Mouse (Mus musculus): ENCODE results near the gene Hspb1. TPM values are rescaled to one million over a fixed set of nuclear protein-coding genes. Genes with fewer than 3 reads are reported as not detected.

Gene Hspb1
- polyA plus RNA-seq, 1 experiment from 2014 or later: 655 TPM

DNA sequence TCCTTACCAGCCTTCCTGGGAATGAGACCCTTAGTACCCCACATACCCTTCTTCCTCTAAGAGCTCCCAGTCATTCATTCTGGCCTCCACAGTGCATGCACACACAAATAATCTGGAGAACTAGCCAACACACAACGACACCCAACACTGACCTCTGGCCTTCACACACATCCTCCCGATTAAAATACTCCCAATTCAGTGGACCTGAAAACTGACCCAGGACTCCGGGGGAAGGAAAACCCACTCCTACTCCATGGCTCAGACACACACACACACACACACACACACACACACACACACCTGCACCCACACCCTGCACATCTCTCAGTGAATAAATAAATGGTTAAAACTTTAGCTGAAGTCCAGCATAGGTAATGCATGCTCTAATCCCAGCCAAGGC lies 32.2 kb downstream of the Hspb1 start:
- Histone ChIP-seq H3K4me3 (no peak overlapping the region), H3K4me1 (peaks cover 15% of the 10 kb centered on the region), H3K9me3 (no peaks in the 10 kb centered on the region), H3K27me3 (ENCODE audit: insufficient read depth, poor library complexity, severe bottlenecking) (no peaks in the 10 kb centered on the region), H3K36me3 (peaks cover 92% of the 10 kb centered on the region), H3K27ac (no peak overlapping the region)
- 93% methylated on average over 3 of the region's 3 CpGs for WGBS
- DNase-seq (ENCODE audit: low spot score): no peak

DNA sequence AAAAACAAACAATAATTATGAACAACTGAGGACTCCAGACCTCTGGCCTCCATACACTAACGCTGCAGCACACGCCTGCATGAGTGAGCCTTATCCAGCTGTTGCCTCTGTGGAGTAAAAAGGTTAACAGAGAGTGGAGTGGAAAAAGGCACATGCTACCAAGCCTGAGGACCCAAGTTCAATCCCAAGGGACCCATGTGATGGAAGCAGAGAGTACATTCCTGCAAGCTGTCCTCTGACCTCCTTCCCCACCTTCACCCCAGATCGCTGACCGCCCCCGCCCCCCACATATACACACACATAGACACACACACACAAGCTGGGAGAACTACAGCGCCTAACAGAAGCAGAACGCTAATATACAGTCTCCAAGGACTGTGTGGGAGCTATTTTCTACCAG lies 36.2 kb downstream of the Hspb1 start:
- no peaks in the 10 kb centered on the region for H3K27me3 ChIP-seq (ENCODE audit: insufficient read depth, poor library complexity, severe bottlenecking)
- no peak for DNase-seq (ENCODE audit: low spot score)
- H3K4me3 ChIP-seq: no peak overlapping the region
- WGBS: 95% methylated on average over 7 of the region's 7 CpGs
- H3K27ac ChIP-seq: no peak overlapping the region
- H3K36me3 ChIP-seq: peaks cover 95% of the 10 kb centered on the region
- no peaks in the 10 kb centered on the region for H3K9me3 ChIP-seq
- no peaks in the 10 kb centered on the region for H3K4me1 ChIP-seq

DNA sequence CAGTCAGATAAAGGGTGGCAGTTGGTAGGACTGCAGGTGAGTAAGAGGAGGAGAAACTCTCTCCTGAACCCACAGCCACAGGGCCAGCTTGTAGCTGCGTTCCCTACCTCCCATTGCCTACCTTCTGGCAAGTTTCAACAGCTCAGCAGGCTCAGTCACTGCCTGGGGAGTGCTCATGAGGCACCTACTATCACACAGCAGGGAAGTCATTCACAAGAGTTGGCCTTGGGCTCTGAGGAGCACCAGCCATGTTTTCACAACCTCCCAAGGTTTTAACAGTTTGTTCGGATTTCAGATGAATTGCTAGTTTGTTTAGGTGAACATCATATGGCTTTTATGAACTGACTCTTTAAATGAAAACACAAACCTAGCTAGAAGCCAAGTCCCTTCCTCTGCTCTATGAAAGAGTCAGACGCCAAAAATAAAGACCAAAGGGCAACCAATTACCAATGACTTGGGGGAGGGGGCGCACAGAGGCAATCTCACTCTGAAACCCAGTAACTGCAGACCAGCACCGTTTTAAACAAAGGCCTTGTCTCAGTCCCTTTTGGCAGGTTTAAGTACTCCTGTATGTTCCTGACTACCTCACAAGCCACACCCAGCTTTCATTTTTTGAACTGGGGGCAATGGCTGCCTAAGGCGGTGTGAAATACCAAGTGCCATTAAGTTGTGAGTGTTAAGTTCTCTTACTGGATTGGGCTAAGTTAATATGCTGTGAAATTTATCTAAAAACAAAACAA lies 42.1 kb downstream of the Hspb1 start:
- Histone ChIP-seq H3K4me3 (no peak overlapping the region), H3K9me3 (no peaks in the 10 kb centered on the region), H3K4me1 (peaks cover 16% of the 10 kb centered on the region; the same call in 1 of the 2 replicates), H3K27ac (no peak overlapping the region), H3K36me3 (peaks cover 73% of the 10 kb centered on the region), H3K27me3 (ENCODE audit: insufficient read depth, poor library complexity, severe bottlenecking) (no peaks in the 10 kb centered on the region)
- 73% methylated on average over 6 of the region's 6 CpGs for WGBS
- DNase-seq (ENCODE audit: low spot score): no peak

- 89% methylated on average over 9 of the region's 9 CpGs for WGBS
- no peaks in the 10 kb centered on the region for H3K9me3 ChIP-seq
- H3K4me1 ChIP-seq: peaks cover 21% of the 10 kb centered on the region
- H3K27ac ChIP-seq: no peak overlapping the region
- no peak overlapping the region; the same call in 1 of the 2 replicates for H3K4me3 ChIP-seq
- no peaks in the 10 kb centered on the region for H3K27me3 ChIP-seq (ENCODE audit: insufficient read depth, poor library complexity, severe bottlenecking)
- no peak for DNase-seq (ENCODE audit: low spot score)
- peaks cover 56% of the 10 kb centered on the region for H3K36me3 ChIP-seq
Observed at GRCm38 (mm10) chr5:135931526-135931925, 43.8 kb downstream of the Hspb1 start.

DNA sequence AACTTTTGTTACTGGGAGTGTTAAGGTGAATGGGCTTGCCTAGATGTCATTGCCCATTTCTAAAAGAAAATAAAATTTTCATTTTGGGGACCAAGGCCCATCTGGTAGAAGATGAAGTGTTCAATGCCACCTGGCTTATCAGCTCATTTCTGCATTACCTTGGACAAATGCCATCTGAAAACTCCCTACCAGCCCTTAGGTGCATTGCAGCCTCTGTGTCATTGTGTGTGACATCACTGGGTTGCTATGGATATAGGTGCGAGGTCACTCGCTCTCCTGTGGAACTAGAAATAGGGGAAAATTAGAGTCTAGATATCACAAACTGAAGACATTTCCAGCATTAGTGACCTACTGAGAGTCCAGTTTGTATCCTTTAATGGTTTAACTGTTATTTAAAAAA lies 44.6 kb downstream of the Hspb1 start:
- H3K4me1 ChIP-seq: peaks cover 21% of the 10 kb centered on the region
- H3K27ac ChIP-seq: no peak overlapping the region
- H3K4me3 ChIP-seq: peak overlapping the region; percentile 86; the same call in 1 of the 2 replicates
- no peaks in the 10 kb centered on the region for H3K27me3 ChIP-seq (ENCODE audit: insufficient read depth, poor library complexity, severe bottlenecking)
- H3K9me3 ChIP-seq: no peaks in the 10 kb centered on the region
- 82% methylated on average over 2 of the region's 2 CpGs for WGBS
- no peak for DNase-seq (ENCODE audit: low spot score)
- H3K36me3 ChIP-seq: peaks cover 48% of the 10 kb centered on the region

DNA sequence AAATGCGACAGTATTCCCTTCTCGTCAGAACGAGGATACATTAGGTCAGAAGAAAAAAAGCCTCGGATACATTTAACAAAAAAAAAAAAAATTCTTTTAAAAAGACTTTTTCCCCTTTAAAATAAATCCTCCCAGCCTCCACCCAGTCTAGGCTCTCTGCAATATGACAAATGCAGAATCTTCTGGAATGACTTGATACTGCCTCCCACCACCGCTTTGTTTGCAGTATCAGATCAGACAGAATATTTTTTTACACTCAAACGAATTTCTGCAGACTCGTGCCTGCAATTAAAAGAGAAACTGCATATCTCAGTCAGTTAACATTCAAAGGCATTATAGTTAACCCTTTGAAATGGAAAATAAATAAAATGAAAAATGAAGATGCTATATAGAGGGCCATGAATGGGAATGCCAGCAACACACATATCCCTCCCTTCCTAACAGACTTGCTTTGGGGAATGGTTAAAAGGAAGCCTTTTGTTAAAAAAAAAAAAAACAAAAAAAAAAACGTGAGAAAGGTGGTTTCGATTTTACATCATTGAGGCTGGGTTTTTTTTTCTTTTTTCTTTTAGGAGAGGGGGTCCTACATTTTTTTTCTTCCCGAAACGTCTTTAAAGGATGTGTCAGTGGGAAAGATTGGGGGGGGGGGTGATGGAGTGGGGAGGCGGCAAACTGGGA lies 45.6 kb downstream of the Hspb1 start:
- Histone ChIP-seq H3K36me3 (peaks cover 38% of the 10 kb centered on the region), H3K4me1 (peaks cover 21% of the 10 kb centered on the region), H3K9me3 (no peaks in the 10 kb centered on the region), H3K27ac (peak overlapping the region; percentile 97), H3K4me3 (peak overlapping the region; percentile 86), H3K27me3 (ENCODE audit: insufficient read depth, poor library complexity, severe bottlenecking) (no peaks in the 10 kb centered on the region)
- no peak for DNase-seq (ENCODE audit: low spot score)
- WGBS: 19% methylated on average over 12 of the region's 12 CpGs

GRCm38 (mm10) chr5:135933900-135934441 lies 46.3 kb downstream of the Hspb1 start:
- no peaks in the 10 kb centered on the region for H3K9me3 ChIP-seq
- H3K4me3 ChIP-seq: peak overlapping the region; percentile 86
- H3K36me3 ChIP-seq: peaks cover 34% of the 10 kb centered on the region
- peaks cover 21% of the 10 kb centered on the region for H3K4me1 ChIP-seq
- under 1% methylated on average over 34 of the region's 35 CpGs for WGBS
- peak; percentile 91 for DNase-seq (ENCODE audit: low spot score)
- H3K27ac ChIP-seq: peak overlapping the region; percentile 97
- no peaks in the 10 kb centered on the region for H3K27me3 ChIP-seq (ENCODE audit: insufficient read depth, poor library complexity, severe bottlenecking)

- peak within 1 kb of the TSS; percentile 86 for H3K4me3 ChIP-seq
- under 1% methylated on average over 48 of the region's 48 CpGs for WGBS
Observed at GRCm38 (mm10) chr5:135934481-135935175, 46.9 kb downstream of the Hspb1 start, which contains the start of gene Ywhag. Ywhag (minus strand) TSS chr5:135934616.

DNA sequence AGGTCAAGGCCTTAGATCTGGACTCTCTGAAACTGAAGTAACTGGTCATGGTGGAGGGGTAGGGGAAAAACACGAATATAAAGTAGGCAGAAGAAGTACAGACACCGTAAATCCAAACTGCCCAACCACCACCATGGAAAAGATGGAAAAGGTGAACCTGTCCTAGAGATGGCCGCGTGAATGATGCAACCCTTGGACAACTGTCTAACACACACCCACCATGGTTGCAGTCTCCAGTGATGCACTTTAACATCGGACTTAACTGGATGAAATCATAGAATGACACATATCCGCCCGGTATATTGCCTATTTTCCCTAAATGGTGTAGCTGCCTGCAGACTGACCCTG lies 47.4 kb downstream of the Hspb1 start:
- peak overlapping the region; percentile 86 for H3K4me3 ChIP-seq
- no peaks in the 10 kb centered on the region for H3K9me3 ChIP-seq
- H3K36me3 ChIP-seq: peaks cover 22% of the 10 kb centered on the region
- peak overlapping the region; percentile 97 for H3K27ac ChIP-seq
- no peak for DNase-seq (ENCODE audit: low spot score)
- no peaks in the 10 kb centered on the region for H3K27me3 ChIP-seq (ENCODE audit: insufficient read depth, poor library complexity, severe bottlenecking)
- H3K4me1 ChIP-seq: peaks cover 21% of the 10 kb centered on the region
- 54% methylated on average over 7 of the region's 7 CpGs for WGBS

More at GRCm38 (mm10) chr5:135934481-135935175, 46.9 kb downstream of the Hspb1 start, which contains the start of gene Ywhag:
- Histone ChIP-seq H3K36me3 (peaks cover 28% of the 10 kb centered on the region), H3K9me3 (no peaks in the 10 kb centered on the region), H3K27me3 (ENCODE audit: insufficient read depth, poor library complexity, severe bottlenecking) (no peaks in the 10 kb centered on the region), H3K27ac (peak within 1 kb of the TSS; percentile 97), H3K4me1 (peaks cover 21% of the 10 kb centered on the region)
- DNase-seq (ENCODE audit: low spot score): peak; percentile 99

DNA sequence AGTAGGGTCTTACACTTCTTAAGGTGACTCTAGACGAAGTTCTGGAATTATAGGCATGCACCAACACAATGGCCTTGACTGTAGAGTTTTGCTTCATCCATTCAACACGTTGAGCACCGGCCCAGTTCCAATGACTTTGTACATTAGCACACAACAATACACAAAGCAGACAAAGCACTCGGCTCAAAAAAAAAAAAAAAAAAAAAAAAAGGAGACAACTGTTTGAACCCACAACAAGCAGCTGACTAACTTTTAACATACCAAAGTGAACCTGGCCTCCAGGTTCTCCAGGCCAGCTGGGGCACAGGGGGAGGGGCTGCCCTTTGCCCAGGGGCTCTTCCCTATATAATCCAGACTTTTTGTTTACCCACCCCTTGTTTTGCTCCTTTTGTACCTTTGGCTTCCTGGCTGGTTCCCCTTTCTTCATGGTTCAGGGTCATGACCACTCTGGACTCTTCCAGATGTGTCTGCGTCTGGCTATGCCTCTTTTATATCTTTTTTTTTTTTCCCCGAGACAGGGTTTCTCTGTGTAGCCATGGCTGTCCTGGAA lies 48.0 kb downstream of the Hspb1 start:
- Histone ChIP-seq H3K4me3 (peak overlapping the region; percentile 86; the same call in 1 of the 2 replicates), H3K27me3 (ENCODE audit: insufficient read depth, poor library complexity, severe bottlenecking) (no peaks in the 10 kb centered on the region), H3K36me3 (peaks cover 17% of the 10 kb centered on the region), H3K4me1 (peaks cover 24% of the 10 kb centered on the region), H3K9me3 (no peaks in the 10 kb centered on the region), H3K27ac (peak overlapping the region; percentile 97)
- 73% methylated on average over 6 of the region's 6 CpGs for WGBS
- no peak for DNase-seq (ENCODE audit: low spot score)

Data from heart, embryonic 10.5 days (tissue).